Mouse (Mus musculus): ENCODE results near the gene Lbhd1. TPM values are rescaled to one million over a fixed set of nuclear protein-coding genes. Genes with fewer than 3 reads are reported as not detected.

Gene Lbhd1
- 9.4 TPM for total RNA-seq (2023)

DNA sequence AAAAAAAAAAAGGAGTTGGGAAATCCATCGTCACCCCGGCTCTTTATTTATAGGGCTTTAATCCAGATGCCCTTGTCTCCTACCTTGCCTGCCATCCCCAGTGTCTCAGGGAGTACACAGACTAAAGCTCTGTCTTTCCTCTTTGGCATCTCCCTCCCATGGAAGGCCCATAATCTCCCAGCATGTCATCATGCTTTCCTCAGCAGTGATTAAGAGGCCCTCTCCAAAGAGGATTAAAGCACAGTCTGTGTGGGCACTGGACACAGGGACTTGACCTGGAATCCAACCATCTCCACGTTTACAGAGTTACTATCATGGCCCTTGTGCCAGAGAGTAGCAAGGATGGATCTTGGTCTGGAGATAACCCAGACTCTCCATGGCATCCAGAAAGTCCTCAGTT is at the start of gene Lbhd1, which contains the start of gene Gm49403:
TSS of gene Lbhd1 (plus strand) at position 117 of the 400 bp plus-strand sequence.
TSS of gene Gm49403 (plus strand) at position 315 of the 400 bp plus-strand sequence.

DNA sequence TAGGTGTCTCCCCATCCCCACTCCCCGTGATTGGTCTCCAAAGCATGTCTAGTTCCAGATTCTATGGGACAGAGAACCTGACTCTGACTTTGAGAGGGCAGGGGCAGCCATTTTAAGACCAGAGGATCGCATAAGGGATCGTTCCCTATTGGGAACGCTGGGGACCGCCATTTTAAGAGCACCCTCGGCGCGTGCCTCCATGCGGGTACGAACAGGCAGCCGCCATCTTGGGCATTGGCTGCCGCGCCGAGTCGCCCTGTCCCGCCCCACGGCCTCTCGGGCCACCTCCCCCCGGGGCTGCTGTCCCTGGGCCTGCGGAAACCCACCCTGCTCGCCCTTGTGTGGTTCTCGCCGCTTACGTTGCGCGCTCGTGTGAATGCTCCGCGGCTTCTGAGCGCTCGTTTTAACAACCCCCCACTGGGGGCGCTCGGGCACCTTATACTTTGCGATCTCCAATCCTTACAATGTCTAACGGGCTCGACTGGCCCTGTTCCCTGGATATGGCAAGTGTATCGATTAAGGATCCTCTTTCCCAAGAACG is 46.2 kb upstream of the Lbhd1 start, which contains the start of gene Bscl2:
TSS of gene Bscl2 (plus strand) at position 217 of the 541 bp plus-strand sequence.

DNA sequence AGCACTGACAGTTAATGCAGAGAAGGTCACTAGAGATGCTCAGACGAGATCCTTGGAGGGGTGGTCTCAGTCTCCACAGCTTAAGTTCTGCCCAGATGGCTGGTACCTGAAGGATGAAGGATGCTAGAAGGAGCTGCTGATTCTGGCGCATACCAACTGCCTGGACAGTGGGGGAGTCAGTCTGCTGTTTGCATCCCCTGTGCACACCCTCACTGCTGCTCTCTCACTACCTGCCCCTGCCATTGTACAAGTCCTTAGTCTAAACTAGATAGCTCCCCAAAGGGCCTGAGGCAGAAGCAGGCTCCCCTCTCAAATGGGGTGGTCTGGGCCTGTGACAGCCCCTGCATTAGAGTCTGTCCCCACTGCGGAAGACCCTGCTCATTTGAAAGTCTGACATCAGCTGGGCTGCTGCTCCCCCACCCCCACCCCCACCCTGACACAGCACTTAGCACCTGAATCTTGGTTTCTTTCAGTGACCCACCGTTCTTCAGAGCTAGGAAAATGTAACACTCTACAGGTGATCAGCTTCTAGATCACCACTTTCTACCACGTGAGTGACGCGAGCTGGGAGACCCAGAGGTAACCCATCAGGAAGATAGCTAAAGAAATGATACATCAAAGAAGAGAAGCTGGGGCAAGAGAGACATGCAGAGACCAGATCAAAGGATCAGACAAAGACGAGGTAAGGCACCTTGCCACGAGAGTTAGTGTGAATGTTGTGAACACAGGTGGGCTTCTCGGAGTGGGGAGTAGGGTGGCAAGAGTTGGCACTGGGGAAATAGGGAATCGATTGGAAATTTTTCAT is 44.2 kb upstream of the Lbhd1 start, which contains the start of gene Gng3:
TSS of gene Gng3 (minus strand) at position 92 of the 805 bp plus-strand sequence.

DNA sequence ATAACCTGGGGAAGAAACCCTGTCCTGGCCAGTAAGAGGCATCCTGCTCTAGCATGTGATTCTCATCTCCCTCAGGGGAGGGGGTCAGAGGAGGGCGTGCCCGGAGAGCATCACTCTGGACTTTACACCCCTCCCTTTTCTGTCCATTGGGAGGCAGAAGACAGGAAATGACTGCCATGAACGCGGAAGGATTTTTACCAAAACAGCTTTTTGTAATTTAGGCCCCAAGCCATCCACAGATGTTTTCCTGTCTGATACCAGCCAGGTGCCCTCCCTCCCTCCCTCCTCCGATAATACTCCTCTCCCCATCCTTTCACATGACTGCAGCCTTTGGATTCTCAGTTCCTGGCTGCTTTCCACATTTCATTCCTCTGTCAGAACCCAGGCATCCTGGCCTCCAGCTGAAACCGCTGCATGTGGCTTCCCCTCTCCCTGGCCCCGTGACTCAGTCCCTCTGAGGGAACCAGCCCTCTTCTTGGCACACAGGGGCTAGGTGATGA is 33.1 kb upstream of the Lbhd1 start, which contains the start of gene Lrrn4cl:
TSS of gene Lrrn4cl (plus strand) at position 367 of the 500 bp plus-strand sequence.

DNA sequence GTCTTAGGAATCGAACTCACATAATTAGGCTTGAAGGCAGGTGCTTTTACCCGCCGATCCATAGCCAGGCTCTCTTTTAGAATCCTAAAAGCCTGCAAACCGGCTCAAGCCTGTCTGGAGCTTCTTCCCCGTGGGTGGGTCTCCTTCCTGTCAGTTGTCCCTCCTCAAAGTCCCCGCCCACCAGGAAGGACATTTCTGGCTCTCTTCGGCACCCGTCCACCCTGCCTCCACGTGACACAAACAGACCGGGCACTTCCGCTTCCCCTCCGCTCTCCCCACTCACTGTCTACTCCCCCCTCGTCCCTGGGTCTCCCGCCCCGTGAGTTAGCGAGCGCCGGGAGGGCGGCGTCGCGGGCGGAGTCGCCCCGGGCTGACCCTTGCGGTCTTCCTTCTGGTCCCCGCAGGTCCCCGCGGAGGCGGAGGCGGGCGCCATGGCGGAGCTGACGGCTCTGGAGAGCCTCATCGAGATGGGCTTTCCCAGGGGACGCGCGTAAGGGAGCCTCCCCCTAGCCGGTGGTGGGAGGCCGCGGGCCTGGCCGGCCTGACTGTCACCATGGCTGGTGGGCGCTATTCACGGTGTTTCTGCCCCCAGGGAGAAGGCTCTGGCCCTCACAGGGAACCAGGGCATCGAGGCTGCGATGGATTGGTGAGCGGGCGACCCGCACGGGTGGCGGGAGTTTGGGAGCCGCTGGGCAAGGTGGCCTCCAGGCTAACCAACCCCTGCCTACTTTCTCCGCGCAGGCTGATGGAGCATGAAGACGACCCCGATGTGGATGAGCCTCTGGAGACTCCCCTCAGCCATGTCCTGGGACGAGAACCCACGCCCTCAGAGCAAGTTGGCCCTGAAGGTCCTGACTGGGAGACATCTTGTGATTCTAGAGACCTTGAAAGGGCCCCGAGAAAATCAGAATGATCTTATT is 12.0 kb upstream of the Lbhd1 start, which contains the start of gene Ubxn1:
TSS of gene Ubxn1 (plus strand) at position 230 of the 920 bp plus-strand sequence.

DNA sequence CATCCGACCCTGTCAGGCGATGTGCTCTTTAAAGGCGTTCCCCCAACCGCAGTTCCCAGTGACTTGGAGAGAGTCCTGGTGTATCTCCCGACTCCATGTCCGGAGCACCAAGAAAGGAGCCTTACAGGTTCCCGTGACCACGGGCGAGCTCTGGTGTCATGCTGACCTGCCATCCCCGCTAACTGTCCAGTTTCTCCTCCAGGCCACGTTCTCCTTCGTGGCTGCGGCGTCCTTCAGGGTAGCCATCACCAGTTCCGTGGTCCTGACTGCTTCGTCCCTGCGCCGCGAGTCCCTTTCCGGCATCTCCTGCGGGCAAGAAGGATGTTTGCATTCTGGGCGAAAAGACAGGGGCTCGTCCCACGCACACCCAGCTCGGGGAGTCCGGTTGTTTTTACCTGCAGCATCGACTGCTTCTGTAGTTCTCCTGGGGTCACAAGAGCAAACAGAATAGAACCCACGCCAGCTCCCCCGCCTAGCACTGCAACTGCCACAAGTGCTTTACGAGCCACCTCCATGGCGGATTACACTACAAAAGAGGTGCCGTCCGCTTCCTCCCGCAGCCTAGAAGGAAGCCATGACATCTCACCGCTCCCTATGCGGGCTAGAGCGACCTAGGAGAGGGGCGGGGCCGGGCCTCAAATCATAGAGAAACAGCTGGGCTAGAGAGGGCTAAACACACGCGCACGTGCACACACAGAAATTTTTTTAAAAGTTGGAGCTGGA is 3.1 kb upstream of the Lbhd1 start, which contains the start of gene Uqcc3:
TSS of gene Uqcc3 (minus strand) at position 613 of the 723 bp plus-strand sequence.

DNA sequence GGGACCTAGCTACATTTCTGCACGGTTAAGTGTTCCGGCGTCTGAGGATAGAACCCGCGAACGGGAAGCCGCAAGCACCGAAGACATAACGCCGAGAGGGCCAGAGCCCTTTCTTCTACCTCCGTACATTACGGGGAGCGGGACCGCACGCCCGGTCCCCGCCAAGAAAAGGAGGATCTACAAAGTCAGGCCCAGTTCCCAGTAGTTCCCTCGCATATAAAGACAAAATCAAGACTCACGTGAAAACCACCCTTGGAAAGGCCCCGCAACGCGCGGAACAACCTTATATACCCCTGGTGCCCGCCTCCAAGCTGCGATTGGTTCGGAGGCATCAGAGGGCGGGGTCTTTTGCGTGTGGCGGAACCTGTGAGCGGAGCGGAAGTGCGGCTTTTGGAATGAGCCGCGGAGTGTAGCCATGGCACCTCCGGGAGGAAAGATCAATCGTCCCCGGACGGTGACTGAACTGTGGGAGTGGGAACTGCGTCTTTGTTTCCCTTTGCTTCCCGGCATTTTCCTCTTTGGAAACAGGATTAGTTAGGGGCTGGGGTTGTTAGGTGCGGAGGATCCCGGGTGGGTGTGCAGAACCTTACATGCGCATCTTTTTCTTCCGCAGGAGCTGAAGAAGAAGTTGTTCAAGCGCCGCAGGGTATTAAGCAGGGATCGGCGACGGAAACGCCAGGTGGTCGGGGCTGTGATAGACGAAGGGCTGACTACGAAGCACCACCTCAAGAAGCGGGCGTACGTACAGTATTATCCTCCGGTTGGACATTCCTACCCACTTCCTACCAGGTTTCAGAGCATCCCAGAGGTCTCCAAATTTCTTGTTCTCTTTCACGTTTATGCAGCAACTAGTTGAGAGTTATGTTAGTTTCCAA is 5.2 kb downstream of the Lbhd1 start, which contains the start of the genes 1810009A15Rik and Gm49416:
TSS of gene 1810009A15Rik (plus strand) at position 343 of the 875 bp plus-strand sequence.
TSS of gene Gm49416 (plus strand) at position 416 of the 875 bp plus-strand sequence.

DNA sequence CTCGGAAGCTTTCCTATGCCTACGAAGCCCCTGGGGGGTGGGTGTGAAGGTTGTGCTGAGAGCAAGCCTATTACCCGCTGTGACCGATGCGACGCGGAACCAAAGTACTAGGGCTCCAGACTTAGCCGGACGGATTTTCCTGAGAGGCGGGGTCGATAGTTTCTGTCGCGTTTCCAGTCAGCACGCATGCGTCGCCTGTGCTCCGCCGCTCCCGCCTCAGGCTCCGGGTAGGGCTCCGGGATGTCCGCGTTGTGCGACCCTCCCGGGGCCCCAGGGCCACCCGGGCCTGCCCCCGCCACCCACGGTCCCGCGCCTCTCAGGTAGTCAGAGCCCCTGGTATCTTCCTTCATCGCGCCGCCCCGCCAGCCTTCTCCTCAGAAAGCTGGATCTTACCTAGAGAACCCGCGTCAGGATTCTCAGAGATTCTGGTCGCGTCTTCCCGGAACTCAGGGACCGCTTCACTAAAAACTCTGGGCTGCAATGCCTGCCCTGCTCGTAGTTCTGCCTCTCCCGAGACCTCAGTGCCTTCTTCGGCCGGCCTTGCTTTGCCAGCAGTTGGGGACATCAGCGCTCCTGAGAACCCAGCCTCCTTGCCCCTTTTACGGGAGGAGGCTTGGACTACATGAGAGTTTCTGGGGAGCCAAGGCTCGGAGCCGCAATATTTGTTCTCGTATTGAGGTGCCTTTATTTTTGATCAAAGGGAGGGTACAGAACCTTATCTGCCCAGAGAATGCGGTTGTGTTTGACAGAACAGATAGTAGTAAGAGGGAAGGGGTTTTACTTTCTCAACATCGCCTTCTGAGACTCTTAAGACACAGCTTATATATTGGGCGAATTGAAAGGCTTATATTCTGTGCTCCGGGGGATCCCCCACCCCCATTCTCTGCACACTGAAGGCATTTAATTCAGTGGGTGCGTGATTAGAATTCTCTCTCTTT is 9.6 kb downstream of the Lbhd1 start, which contains the start of gene Ints5:
TSS of gene Ints5 (plus strand) at position 177 of the 938 bp plus-strand sequence.

DNA sequence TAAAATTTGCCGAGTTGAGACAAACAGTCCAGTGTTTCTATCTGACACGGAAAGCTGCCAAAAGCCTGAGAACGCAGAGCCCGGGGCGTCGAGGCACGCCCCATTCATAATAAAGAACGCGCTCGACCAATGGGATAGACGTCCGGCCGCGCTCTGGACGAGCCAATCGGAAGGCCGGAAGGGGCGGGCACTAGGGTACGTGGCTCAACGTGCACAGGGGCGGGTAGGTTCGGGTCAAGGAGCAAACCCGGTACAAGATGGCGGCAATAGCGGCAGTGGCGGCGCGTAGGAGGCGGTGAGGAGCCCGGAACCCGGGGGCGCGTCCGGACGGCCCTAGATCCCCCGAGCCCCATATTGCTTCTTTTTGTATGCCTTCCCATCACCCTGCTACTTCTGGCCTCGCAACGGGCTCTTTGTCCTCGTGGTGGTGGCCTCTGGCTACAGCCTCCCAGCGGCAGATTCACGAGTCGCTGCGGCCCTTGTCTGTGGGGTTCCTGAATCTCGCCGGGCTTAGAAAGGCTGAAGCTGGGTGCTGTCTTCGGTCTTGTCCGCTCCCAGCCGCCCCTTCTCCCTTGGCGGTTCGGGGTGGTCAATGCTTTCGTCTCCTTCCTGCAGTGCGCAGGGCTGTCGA is 14.4 kb downstream of the Lbhd1 start, which contains the start of gene Ganab:
TSS of gene Ganab (plus strand) at position 207 of the 631 bp plus-strand sequence.

DNA sequence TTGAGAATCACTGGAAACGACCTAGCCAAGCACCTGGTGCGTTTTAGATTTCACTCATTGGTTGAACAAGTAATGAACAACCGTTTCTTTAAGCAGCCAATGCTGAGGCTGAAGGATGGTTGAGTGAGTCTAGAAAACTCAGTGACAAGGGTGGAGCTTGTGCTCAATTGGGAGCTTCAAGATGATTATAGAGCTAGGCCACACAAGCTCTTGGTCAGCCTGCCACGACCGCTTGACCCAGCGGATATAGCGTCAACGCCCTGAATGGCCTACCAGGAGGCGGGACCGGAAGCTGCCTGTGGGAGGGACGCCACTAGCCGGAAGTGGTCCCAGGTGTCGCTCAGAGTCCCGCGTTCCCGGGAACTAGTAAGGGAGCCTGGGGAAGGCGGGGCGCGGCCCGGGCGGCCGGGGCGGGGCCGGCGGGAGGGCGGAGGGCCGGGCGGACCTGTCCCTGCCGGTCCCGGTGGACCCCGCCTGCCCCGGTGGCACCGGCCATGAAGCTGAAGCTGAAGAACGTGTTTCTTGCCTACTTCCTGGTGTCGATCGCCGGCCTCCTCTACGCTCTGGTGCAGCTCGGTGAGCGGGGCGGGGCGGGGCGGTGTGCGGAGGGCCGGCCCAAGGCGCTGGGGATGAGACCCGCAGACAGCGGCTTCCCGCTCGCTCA is 36.7 kb downstream of the Lbhd1 start, which contains the start of gene B3gat3:
TSS of gene B3gat3 (plus strand) at position 302 of the 664 bp plus-strand sequence.

DNA sequence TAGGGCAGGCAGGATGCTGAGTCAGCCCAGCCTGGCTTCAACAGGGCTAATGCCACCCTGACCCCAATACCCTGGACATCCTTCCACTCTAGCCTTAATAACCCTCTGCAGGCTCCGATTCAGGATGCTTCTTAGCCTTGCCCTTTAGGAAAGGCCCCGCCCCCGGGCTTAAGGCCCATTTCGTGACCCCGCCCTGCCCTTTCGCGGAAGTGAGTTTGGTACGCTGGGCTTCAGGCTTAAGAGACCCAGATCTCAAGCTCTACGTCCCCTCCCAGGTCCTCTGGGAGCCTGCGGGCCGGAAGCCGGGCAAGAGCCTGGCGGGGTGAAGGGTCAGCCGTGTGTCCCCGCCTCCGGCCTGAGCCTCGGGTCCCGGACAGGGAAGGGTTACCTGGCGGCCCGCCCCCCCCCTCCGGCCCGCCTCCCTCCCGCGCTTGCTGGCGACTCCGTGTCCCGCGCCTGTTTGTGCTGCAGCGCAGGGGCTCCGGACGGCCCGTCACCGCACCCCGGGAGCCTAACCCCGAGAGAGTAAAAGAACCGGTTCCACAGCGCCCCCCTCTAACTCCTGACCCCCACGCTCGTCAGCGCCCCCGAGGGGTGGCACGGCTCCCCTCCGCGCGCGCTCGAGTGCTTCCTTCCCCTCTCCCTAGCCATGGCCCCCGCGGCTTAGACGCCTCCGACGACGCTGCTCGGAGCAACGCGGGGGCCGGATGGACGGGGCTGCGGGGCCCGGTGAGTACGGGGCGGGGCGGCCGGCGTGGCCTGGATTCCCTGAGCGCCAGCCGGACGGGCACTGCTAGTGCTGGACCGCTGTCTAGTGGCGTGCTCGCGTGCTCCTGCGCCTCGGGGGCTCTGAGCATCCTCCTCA is 45.9 kb downstream of the Lbhd1 start, which contains the start of the genes Rom1 and Eml3:
TSS of gene Rom1 (minus strand) at position 133 of the 865 bp plus-strand sequence.
TSS of gene Eml3 (plus strand) at position 329 of the 865 bp plus-strand sequence.

DNA sequence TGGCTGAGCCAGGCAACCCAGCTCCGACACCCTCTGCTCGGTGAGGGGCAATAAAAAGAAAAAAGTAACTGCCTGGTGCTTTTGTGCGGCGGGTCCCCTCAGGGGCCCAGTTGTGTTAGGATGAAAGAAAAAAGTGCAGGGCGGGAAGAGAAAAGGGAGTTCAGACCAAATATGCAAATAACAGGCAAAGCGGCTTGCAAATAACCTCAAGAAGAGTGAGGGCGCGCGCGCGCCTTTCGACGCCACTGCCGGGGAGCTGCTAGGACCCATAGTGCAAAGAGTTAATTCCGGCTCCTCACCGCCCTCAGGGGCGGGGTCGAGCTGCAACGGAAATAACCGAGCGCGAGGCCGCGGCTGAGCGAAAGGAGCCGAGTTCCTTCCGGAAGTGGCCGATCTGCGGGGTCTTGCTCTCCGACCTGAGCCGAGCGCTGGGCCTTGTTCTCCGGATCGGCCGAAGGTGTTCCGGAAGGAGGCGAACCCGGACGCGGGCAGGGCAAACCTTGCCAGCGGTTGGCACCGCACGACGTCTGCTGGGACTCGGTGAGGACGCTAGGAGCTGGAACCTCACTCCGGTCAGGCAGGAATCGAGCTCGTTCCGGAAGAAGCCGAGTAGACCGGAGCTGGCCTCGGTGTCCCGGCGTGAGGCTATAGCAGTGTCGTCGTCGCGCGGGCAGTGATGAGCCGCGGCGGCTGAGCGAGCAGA is 58.1 kb downstream of the Lbhd1 start, which contains the start of gene Mta2:
TSS of gene Mta2 (plus strand) at position 361 of the 703 bp plus-strand sequence.

